Mouse (Mus musculus) forelimb bud, embryonic 11.5 days (tissue): Measurements from ENCODE around the gene Tubb1.

ENCODE experiments used
- DNase-seq: peaks from one replicate; pipeline ENCODE4 v3.0.0-alpha.2; 2012; ENCODE audit warnings: low read depth, low spot score

Tubb1 gene

DNA sequence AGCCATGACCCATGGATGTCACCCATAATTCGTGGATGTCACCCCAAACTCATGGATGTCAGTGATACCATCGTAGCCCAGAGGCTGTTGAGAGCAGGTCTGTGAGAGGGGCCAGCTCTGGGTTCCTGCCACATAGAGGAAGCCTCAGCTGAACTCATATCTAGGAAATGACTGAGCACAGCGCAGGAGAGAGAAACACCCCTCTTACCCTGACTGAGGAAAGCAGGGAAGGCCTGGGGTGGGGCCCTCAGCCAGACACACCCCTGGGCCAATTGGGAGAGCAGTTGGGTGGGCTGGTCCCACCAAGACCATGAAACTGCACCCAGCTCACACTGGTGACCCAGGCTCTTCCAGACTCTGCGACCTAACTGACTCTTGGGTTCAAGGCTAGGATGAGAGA lies at the start of gene Tubb1:
Gene Tubb1 (plus strand): TSS at position 343 of the 400 bp plus-strand sequence.
- no peak for DNase-seq

DNA sequence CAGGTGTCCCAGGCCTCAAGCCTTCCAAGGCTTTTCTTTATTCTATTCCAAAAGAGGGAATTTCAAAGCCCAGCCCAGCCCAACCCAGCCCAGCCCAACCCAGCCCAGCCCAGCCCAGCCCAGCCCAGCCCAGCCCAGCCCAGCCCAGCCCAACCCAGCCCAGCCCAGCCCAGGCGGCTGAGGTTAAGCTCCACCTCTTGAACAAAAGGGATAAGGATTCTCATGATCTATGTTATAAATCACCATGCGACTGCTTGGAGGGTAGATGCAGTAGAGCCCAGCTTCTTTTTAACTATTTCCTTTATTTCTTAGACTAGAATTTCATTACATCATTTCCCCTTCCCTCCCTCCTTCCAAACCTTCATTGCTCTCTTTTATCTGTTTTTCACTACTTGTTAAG lies 40.3 kb upstream of the Tubb1 start:
- DNase-seq: no peak

DNA sequence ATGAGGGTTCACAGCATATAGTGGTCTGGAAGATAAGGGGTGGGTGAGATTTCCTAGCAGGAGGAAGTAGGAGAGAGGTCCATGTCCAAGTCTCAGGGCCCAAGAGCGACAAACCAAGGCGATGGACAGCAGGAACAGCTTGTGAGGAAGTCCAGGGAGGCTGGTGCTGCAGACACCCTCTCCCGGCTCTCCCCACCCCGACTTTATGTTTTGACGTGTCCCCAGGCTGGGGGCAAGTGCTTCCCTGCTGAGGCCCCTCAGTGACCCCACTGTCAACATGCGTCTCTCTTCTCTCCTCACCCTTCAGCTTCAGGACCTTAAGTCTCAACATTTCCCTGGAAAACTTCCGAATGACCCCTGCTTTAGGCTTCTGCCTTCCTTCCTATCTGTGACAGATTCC lies 37.4 kb upstream of the Tubb1 start:
- no peak for DNase-seq

DNA sequence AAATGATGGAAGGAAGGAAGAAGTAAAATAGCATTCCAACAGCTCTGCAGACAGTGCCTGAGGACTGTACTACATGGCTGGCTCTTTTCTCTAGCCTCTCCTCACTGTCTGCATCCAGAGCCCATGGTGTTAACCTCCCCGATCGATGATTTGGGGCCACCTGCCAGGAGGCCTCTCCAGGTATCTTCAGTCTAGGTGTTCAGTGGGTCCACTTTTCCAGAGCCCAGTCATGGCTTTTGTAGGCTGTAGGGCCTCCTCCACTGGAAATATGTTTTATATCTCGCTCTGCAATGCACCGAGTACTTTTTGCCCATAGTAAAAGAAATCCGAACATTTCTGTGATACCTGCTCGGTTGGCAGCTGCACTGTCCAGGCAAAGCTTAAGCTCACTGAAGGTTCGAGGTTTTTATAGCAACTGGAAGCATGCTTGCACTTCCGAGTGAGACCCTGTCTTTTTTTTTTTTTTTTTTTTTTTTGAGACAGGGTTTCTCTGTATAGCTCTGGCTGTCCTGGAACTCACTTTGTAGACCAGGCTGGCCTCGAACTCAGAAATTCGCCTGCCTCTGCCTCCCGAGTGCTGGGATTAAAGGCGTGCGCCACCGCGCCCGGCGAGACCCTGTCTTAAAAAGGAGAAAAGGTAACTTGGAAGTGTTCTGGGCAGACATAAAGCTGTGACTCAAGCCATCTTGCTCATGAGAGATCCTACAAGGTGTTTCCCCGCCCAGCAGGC lies 35.3 kb upstream of the Tubb1 start:
- DNase-seq: no peak

DNA sequence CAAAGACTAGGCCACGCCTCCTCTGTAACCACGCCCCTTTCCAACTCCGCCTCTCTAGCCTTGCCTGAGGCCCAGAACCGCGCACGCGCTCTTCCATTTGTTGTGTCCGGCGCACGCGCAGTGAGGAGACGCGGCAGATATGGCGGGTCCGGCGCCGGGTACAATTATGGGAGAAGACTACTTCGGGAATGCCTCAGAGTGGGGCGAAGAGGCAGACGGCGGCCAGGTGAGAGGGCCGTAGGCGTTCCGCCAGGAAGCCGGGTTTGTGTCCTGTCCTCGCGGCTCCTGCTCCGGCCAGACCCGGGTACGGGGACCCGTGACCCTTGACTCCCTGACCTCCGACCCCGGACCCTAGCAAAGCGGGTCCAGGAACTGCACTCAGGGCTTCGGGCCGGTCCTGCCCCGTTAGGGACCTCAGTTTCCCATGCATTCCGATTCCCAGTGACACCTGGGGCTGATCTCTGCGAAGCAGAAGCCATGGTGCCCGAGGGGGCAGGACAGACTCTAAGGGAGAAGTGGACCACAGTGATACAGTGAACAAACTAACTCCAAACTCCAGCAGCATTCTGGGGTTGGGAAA lies 34.7 kb upstream of the Tubb1 start, which contains the start of gene Nelfcd:
Gene Nelfcd (plus strand): TSS at position 74 of the 580 bp plus-strand sequence.
- peak; percentile 96 for DNase-seq

DNA sequence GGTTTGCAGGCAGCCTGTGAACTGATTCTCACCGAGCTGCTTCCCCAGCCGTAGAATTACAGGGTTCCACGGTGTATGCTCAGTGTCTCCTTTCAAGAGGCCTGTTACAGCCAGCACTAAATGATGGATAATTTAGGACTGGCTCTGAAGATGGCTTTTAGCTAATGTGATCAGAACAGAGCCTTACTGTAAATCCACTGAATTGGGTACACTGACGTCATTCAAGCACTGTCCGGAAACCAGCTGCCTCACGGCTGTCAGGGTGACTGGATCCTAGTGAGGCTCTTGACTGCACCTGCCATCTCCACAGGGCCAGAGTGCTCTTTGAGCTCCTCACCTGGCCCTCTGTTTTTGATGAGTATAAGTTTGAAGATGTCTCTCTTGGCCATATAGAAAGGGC lies 29.4 kb upstream of the Tubb1 start:
- DNase-seq: no peak

DNA sequence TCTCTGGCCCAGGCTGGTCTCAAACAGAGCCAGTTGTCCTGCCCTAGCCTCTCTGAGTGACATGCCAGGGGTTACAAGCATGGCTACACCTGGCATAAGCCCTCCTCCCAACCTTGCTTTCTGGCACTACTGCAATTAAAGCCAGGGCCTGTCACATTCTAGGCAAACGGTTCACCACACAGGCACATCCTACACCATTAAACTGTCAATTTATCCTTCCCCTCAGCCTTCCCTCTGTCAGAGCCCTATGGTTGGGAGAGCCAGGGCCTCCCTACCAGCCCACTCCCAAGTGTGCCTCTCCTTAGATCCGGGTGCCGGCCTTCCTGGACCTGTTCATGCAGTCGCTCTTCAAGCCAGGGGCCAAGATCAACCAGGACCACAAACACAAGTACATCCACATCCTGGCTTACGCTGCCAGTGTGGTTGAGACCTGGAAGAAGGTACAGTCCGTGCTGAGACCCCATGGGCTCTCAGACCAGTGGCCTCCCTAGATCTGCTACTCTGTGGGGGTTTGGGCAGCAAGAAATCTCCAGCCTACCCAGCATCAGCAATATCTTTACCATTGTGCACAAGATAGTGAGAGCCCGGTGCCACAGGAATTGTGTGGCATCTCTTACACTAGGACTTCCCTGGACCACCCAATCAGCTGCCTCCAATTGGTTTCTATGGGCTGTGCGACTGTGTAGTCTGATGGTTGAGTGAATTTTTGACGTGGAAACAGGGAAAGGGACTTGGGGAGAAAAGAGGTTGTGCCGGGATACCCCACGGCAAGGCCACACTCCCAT lies 26.0 kb upstream of the Tubb1 start:
- no peak for DNase-seq

DNA sequence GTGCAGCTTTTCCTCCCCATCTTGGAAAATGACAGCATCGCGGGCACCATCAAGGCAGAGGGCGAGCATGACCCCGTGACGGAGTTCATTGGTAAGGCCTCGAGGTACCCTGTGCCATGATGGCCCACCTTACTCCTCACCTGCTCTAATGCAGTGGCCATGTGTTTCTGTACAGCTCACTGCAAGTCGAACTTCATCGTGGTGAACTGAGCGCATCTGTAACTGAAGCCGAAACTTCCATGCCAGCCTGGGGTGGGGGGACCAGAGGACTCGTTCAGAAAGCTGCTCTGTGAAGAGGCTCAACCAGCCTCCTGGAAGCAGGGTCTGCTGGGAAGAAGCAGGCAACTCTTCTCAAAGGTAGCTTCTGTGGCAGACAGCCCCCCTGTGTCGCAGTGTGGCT lies 23.6 kb upstream of the Tubb1 start:
- no peak for DNase-seq

DNA sequence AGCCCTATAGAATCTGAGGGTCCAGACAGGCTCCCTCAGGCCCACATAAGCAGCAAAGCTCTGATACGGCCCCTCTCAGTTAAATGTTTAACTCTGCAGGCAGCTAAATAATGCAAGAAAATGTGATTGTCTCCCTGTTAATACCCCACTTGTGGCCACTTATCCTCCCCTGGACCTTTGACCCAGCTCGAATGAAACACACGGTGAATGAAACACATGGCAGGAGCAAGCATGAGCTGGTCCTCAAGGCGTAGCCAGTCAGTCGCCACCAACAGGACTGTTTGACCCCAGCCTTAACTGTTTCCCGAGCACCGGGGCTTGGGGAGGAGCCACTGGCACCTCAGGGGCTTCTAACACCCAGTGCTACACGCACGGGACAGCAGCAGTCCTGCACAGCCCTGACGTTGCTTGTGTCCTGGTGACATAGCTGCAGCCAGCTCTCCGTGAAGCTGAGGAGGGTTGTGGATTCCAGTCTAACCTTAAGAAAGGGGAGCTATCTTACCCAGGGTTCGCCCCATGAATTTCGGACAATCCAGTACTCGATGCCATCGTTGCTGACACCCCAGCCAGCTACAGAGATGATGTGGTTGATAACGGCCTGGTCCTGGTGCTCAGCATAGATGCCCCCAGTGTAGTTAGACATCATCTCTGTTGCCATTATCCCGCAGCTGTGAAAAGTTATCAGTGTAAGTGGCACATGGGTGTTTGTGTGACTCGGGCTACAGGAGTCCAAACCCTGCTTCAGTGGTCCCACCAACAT lies 22.2 kb upstream of the Tubb1 start:
- DNase-seq: no peak

DNA sequence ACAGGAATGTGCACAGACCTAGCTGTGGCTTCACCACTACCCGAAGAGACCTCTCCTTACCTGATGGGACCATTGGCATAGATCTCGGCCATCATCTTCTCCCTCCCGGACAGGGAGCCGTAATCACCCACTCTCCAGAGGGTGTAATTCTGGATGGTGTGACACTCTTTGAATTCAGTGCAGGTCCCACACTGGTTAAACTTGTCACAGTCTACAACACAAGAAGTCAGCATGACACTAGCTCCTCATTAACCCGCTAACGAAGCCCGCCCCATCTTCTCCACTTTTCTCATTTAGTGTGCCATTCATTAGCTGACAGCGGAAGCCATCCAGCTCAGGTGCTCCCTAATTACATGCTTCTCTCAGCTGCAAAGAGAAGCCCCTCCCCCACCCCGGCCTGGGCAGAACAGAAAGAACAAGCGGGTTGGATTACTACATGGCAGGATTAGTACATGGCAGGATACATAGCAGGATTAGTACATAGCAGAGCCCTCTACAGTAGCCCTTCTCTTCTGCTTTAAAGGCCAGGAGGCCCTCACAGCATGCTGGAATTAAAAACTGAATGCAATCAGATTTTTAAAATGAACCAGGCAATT lies 21.4 kb upstream of the Tubb1 start:
- no peak for DNase-seq

DNA sequence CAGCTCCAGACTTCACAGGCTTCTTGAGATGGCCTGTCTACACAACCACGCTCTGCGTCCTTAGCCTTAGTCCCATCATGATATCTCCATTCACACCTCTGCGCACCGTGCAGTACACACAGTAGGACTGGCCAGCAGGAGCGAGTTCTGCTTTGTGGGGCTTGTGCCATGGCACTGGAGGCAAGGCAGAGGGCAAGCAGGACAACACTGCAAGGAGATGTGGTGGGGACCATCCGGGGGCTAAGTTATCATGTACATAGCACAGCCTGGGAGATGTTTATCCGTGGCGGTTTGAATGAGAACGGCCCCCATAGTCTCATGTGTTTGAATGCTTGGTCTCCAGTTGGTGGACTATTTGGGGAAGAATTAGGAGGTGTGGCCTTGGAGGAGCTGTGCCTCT lies 15.6 kb upstream of the Tubb1 start:
- no peak for DNase-seq

DNA sequence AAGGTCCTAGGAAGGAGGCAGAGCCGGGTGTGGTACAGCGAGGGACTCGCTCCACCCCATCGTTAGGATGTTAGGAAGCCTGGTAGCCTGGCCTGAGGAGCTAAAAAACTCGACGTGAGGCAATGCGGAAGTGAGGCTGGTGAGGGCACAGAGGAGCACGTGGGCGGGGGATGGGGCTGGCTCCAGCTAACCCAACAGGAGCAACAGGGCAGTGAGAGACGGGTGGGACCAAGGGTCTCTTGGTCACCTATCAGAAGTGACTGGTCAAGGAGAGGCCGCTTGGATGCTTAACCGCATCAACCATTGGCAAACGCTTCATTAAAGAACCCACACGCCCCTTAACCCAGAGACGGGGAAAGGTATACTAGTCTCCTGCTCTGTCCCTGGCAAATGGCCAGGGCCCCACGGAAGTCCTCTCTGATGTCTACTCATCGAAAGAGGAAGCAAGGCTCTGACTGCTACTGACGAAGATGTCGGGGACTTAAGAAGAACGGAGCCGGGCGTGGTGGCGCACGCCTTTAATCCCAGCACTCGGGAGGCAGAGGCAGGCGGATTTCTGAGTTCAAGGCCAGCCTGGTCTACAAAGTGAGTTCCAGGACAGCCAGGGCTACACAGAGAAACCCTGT lies 14.3 kb upstream of the Tubb1 start:
- DNase-seq: no peak

DNA sequence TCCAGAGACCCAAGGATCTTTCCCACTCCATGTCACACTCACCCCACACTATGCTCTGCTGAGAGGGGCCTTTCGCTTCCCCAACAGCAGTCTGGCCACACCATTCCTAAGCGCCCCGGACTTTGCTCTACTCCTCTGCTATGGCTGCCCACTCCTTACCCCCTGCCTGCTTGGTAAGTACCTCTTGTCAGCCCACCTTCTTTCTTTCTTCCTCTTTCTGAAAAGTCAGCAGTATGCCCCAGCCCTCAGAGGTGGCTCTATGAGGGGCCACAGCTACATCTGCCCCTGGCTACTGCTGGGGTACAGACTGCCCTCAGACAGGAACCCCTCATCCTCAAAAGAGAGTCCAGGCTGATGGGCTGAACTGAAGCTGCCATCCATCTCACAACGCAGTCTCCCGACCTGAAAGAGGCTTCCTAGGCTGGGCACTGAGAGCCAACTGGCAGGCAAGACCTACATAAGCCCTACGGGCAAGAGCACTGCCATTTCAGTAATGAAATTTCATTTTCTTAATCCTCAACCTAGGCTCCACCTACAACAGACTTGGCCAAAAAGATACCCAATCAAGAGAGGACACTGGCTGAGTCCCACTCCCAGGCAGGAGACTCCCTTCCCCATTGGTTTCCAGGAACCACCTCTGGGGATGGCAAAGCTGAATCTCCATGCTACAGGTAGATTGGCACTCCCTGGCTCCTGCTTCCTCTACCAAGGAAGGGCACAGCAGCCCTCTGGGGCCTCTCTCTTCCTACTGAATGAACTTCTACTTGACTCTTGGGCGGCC lies 13.4 kb upstream of the Tubb1 start:
- no peak for DNase-seq

DNA sequence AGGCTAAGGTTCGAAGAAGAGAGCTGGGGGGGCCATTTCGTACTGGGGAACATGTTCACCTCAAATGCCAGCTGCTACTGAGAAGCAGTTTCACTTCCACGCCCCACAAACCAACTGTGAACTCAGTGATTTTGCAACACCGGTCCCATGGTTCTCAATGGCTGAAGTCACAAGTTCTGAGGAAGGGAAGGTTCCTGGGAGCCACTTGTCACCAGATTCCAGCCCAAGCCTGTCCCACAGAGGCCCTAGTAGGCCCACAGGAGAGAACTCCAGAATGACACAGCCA lies 12.9 kb upstream of the Tubb1 start:
- no peak for DNase-seq

DNA sequence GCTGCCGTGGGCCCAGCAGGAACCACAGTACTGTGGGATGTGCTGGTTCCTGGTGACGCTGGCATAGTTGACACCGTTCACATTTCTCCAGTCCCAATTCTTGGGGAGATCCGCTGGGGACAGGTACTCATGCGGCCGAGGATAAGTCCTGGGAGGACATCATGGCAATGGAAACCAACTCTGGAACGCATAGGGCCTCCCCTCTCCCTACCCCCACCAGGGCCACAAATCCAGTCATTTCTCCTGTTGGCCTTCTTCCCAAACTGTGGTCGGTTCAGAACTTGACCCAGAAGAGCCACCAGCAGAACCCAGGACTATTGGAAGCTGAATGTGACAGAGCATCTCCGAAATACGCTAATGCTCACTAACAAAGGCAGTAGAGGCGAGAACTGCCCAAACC lies 12.3 kb upstream of the Tubb1 start:
- DNase-seq: no peak

DNA sequence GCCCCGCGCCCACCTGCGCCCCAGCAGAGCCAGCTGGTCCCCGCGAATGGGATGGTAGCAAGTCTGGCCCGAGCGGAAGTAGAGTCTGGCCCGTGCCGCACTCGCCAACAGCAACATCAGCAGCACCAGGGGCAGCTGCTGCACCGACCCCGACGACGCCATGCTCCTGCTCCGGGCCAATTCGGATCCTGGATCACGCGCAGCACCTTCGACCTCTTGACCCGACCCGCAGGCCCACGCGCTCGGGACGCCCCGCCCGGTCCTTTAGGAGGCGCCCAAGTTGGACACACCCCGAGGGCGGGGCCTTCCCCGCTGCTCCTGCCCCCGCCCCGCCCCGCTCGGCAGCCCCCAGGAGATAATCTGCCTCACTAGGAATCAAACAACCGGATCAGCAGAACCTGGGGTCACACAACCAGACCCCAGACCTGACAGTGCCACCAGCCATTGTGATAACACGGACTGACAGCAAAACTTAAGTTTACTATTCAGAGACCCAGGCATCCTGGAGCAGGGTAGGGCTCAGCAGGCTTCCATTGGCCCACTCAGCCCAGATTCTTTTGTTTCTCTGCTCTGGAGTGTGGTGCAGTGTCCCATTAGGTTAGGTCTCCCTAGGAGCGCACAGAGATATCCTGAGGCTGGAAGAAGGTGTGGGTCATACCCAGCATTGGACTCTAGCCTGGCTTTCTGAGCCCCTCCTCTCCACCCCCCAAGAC lies 11.6 kb upstream of the Tubb1 start, which contains the start of gene Ctsz:
Gene Ctsz (minus strand): TSS at position 303 of the 713 bp plus-strand sequence.
- DNase-seq: peak; percentile 43

DNA sequence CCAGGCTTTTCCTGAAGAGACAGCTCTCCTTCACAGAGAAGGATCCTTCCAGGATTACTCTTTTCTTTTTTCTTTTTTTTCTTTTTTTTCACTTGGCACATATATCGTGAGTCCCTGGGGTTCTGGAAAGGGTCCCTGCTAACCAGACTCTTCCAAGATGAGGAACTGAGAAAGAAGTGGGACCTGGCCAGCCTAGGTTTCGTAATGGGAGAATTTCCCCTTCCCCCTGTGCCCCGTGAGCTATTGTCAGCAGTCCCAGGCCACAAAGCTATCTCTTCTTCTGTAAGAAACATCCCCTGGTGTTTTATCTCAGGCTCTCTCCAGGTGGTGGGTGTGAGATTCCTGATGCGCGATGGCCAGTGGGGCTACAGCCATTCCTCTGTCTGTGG lies 11.1 kb upstream of the Tubb1 start:
- no peak for DNase-seq

DNA sequence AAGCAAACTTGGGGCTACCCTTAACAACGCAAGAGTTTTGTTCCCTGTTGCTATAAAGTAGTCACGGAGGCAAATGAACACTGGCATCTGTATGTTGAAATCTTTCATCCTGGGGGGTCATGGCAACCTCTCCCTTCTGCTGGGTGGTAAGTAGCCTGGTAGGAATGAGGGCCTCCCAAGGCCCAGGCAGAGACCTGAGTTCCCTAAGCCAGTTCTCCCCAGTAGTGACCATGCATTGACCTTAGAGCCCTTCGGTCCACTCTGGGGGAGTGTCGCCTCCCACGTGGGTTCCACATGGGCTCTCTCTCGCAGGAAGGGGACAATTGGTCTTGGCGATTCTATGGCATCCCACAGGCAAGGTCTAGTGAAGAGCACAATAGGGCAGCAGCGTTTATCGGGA lies 10.5 kb upstream of the Tubb1 start:
- DNase-seq: no peak

DNA sequence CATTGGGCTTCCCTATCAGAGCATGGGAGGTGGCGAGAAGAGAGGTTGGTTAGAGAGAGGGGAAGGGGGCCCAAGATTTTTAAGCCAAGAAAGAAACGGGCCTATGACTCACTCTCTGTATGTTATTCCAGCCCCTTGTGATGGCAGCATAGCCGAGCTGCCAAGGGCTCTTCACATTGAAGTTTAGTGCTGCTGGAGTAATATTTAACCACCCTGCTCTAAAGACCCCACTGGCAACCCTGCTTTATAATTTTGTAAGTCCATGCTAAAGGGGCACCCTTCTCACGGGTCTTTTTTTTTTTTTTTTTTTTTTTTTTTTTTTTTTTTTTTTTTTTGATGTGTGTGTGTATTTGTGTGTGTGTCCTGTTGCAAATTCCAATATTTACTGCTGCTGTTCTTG lies 8.6 kb upstream of the Tubb1 start:
- DNase-seq: no peak

DNA sequence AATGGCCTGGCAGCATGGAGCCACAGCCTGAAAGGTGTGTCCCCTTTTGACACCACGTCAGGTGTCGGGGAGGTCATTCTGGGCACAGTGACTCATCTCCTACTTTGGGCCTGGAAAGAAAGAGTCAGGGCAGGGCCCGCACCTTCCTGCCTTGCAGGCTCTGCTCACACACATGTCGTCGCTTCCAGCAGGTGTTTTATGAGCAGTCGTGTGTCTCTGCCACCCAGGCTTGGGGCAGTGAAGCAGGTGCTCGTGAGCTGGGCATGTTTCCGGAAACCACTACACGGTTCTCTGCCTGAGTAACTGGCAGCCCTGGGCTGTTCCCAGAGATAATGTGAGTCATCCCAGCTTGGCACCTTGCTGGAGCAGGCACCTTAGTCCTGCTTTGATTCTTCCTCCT lies 8.0 kb upstream of the Tubb1 start:
- no peak for DNase-seq
